Mouse (Mus musculus) hindbrain, postnatal 0 days (tissue): Measurements from ENCODE around the gene Olfr642. TPM values are rescaled to one million over a fixed set of nuclear protein-coding genes. Genes with fewer than 3 reads are reported as not detected.

ENCODE experiments used
- ATAC-seq: fragments of 200-750 bp; cut with Nextera tagmentation; 2 replicates; pipeline ENCODE4 v1.8.0; 2017; ENCODE audit warnings: mild to moderate bottlenecking, moderate TSS enrichment, moderate library complexity
- DNase-seq: peaks from one replicate; pipeline ENCODE4 v3.0.0-alpha.2; 2015; ENCODE audit warnings: low spot score
- H3K27ac ChIP-seq: fragments of 300-500 bp; sonication (generic); 2 replicates; pipeline ENCODE4 v1.5.1; 2014; ENCODE audit warnings: mild to moderate bottlenecking
- H3K27me3 ChIP-seq: fragments of 300-500 bp; sonication (generic); 2 replicates; pipeline ENCODE4 v1.6.1; 2014; ENCODE audit warnings: low read length, mixed read lengths; ENCODE audit not compliant: insufficient read depth
- H3K36me3 ChIP-seq: fragments of 300-500 bp; sonication (generic); 2 replicates; pipeline ENCODE4 v1.6.1; 2014; ENCODE audit warnings: low read length, mixed read lengths; ENCODE audit not compliant: insufficient read depth
- H3K4me1 ChIP-seq: fragments of 300-500 bp; sonication (generic); 2 replicates; pipeline ENCODE4 v1.6.1; 2014; ENCODE audit warnings: antibody characterized with exemption, low read length, mixed read lengths; ENCODE audit not compliant: insufficient read depth
- H3K4me2 ChIP-seq: fragments of 300-500 bp; sonication (generic); 2 replicates; pipeline ENCODE4 v1.6.1; 2014; ENCODE audit warnings: low read depth, mild to moderate bottlenecking, low read length, moderate library complexity, mixed read lengths
- H3K4me3 ChIP-seq: fragments of 300-500 bp; sonication (generic); 2 replicates; pipeline ENCODE4 v1.5.1; 2014; ENCODE audit warnings: low read length
- H3K9ac ChIP-seq: fragments of 300-500 bp; sonication (generic); replicated peaks from 2 replicates; pipeline ENCODE4 v1.6.1; 2014; ENCODE audit warnings: mild to moderate bottlenecking, low read length, moderate library complexity, mixed read lengths
- H3K9me3 ChIP-seq: fragments of 300-500 bp; sonication (generic); 2 replicates; pipeline ENCODE4 v1.6.1; 2016; ENCODE audit warnings: low read length, mixed read lengths
- CTCF ChIP-seq: IDR thresholded peaks from 2 replicates; pipeline ENCODE4 v1.5.1; 2016; ENCODE audit warnings: antibody characterized with exemption, control low read depth, low read depth
- WGBS: fragments of 180-500 bp; shearing (Covaris S2); extraction: QIAGEN DNeasy Blood & Tissue Kit; methylation state at CpG from one replicate; pipeline ENCODE4 v1.1.7; 2014; 5-methylcytosine and 5-hydroxymethylcytosine counted together
- polyA plus RNA-seq: library from polyadenylated mRNA; unstranded; fragments of >200 nt; fragmentation: Nextera tagmentation; extraction: Ambion mirVana; gene quantifications from 2 replicates; pipeline ENCODE4 v1.2.1, GENCODE M21; 2015
- total RNA-seq: library from RNA; depleted of rRNA; stranded (reverse); fragments of >200 nt; gene quantifications from 2 replicates; pipeline ENCODE4 v1.2.3, GENCODE M21; 2014; rRNA removed

Olfr642 gene
- total and polyA plus RNA-seq, 2 experiments from 2014 or later, result not detected

- no peak for TF ChIP-seq CTCF
- ATAC-seq (no peak), DNase-seq (no peak)
- Histone ChIP-seq H3K9me3 (no peaks in the 10 kb centered on the region), H3K4me2 (no peak overlapping the region), H3K4me3 (no peak overlapping the region), H3K9ac (no peak overlapping the region), H3K27ac (no peak overlapping the region), H3K4me1 (no peaks in the 10 kb centered on the region), H3K36me3 (no peaks in the 10 kb centered on the region), H3K27me3 (no peaks in the 10 kb centered on the region)
- WGBS, result 85% methylated on average over 3 of the region's 3 CpGs
These were observed 25.5 kb downstream of the Olfr642 start for GRCm38 (mm10) chr7:104026978-104027377.

- Histone ChIP-seq H3K9ac (no peak within 1 kb of the TSS), H3K4me1 (no peaks in the 10 kb centered on the region), H3K4me3 (no peak within 1 kb of the TSS), H3K27ac (no peak within 1 kb of the TSS), H3K36me3 (no peaks in the 10 kb centered on the region), H3K4me2 (no peak within 1 kb of the TSS), H3K9me3 (no peaks in the 10 kb centered on the region), H3K27me3 (no peaks in the 10 kb centered on the region)
- DNase-seq, result no peak
- ATAC-seq, result no peak
- 78% methylated on average over 6 of the region's 6 CpGs for WGBS
- TF ChIP-seq CTCF, result no peak
These were observed 27.0 kb downstream of the Olfr642 start, which contains the start of gene Olfr640 for GRCm38 (mm10) chr7:104025473-104025872. Gene Olfr640, minus strand, starts transcription at chr7:104025573.

GRCm38 (mm10) chr7:104021651-104022050 is 30.8 kb downstream of the Olfr642 start:
- no peaks in the 10 kb centered on the region for H3K27me3 ChIP-seq
- H3K4me1 ChIP-seq, result no peaks in the 10 kb centered on the region
- H3K27ac ChIP-seq, result no peak overlapping the region
- DNase-seq (no peak), ATAC-seq (no peak)
- H3K4me3 ChIP-seq, result no peak overlapping the region
- H3K36me3 ChIP-seq, result no peaks in the 10 kb centered on the region
- WGBS, result 91% methylated on average over 6 of the region's 6 CpGs
- no peaks in the 10 kb centered on the region for H3K9me3 ChIP-seq
- H3K9ac ChIP-seq, result no peak overlapping the region
- no peak for TF ChIP-seq CTCF
- H3K4me2 ChIP-seq, result no peak overlapping the region

GRCm38 (mm10) chr7:104018953-104019352 is 33.5 kb downstream of the Olfr642 start:
- no peaks in the 10 kb centered on the region for H3K9me3 ChIP-seq
- 88% methylated on average over 1 of the region's 1 CpGs for WGBS
- no peak overlapping the region for H3K9ac ChIP-seq
- DNase-seq (no peak), ATAC-seq (no peak)
- no peaks in the 10 kb centered on the region for H3K4me1 ChIP-seq
- H3K4me3 ChIP-seq, result no peak overlapping the region
- H3K27me3 ChIP-seq, result no peaks in the 10 kb centered on the region
- no peaks in the 10 kb centered on the region for H3K36me3 ChIP-seq
- no peak overlapping the region for H3K4me2 ChIP-seq
- H3K27ac ChIP-seq, result no peak overlapping the region
- no peak for TF ChIP-seq CTCF

- DNase-seq (no peak), ATAC-seq (no peak)
- no peaks in the 10 kb centered on the region for H3K4me1 ChIP-seq
- no peaks in the 10 kb centered on the region for H3K36me3 ChIP-seq
- H3K27ac ChIP-seq, result no peak within 1 kb of the TSS
- H3K9ac ChIP-seq, result no peak within 1 kb of the TSS
- no peak for TF ChIP-seq CTCF
- no peak within 1 kb of the TSS for H3K4me2 ChIP-seq
- H3K4me3 ChIP-seq, result no peak within 1 kb of the TSS
- H3K27me3 ChIP-seq, result no peaks in the 10 kb centered on the region
- H3K9me3 ChIP-seq, result no peaks in the 10 kb centered on the region
These were observed 35.3 kb downstream of the Olfr642 start, which contains the start of gene Olfr639 for GRCm38 (mm10) chr7:104017203-104017602. Gene Olfr639, minus strand, starts transcription at chr7:104017303.

- H3K4me1 ChIP-seq, result no peaks in the 10 kb centered on the region
These were observed 53.3 kb downstream of the Olfr642 start for GRCm38 (mm10) chr7:103999124-103999523.

GRCm38 (mm10) chr7:103998446-103998845 is 54.0 kb downstream of the Olfr642 start, which contains the start of gene Olfr638:
Gene Olfr638, plus strand, starts transcription at chr7:103998746.
- ATAC-seq, result no peak

More at GRCm38 (mm10) chr7:103999124-103999523, 53.3 kb downstream of the Olfr642 start:
- Histone ChIP-seq H3K27ac (no peak overlapping the region), H3K36me3 (no peaks in the 10 kb centered on the region), H3K9me3 (no peaks in the 10 kb centered on the region), H3K9ac (no peak overlapping the region), H3K4me2 (no peak overlapping the region), H3K27me3 (no peaks in the 10 kb centered on the region), H3K4me3 (no peak overlapping the region)
- no peak for TF ChIP-seq CTCF
- ATAC-seq (no peak), DNase-seq (no peak)

More at GRCm38 (mm10) chr7:103998446-103998845, 54.0 kb downstream of the Olfr642 start, which contains the start of gene Olfr638:
- Histone ChIP-seq H3K27me3 (no peaks in the 10 kb centered on the region), H3K27ac (no peak within 1 kb of the TSS), H3K9me3 (no peaks in the 10 kb centered on the region), H3K4me1 (no peaks in the 10 kb centered on the region), H3K4me3 (no peak within 1 kb of the TSS), H3K9ac (no peak within 1 kb of the TSS), H3K4me2 (no peak within 1 kb of the TSS), H3K36me3 (no peaks in the 10 kb centered on the region)
- TF ChIP-seq CTCF, result no peak
- no peak for DNase-seq

Other genes starting within 250 kb of the Olfr642 start
- gene Hbb-bt, start 238.7 kb downstream of the Olfr642 start, total RNA-seq, result 146 and 311 TPM in 2 replicates
- gene Hbb-bt, start 238.7 kb downstream of the Olfr642 start, polyA plus RNA-seq, result 213 and 218 TPM in 2 replicates
- 1,334 and 1,616 TPM in 2 replicates for gene Hbb-bs, start 224.6 kb downstream of the Olfr642 start, total RNA-seq
- 849 and 1,064 TPM in 2 replicates for gene Hbb-bs, start 224.6 kb downstream of the Olfr642 start, polyA plus RNA-seq
- not detected in 2 replicates for gene Hbb-bh2, start 212.1 kb downstream of the Olfr642 start, total RNA-seq
- gene Hbb-bh2, start 212.1 kb downstream of the Olfr642 start, polyA plus RNA-seq, result not detected in 2 replicates
- not detected in 2 replicates for gene Hbb-bh1, start 209.5 kb downstream of the Olfr642 start, total RNA-seq
- not detected in 2 replicates for gene Hbb-bh1, start 209.5 kb downstream of the Olfr642 start, polyA plus RNA-seq
- gene Hbb-y, start 199.4 kb downstream of the Olfr642 start, total RNA-seq, result not detected in 2 replicates
- gene Hbb-y, start 199.4 kb downstream of the Olfr642 start, polyA plus RNA-seq, result 0.30 and 1.1 TPM in 2 replicates
- gene Olfr66, start 166.4 kb downstream of the Olfr642 start, total RNA-seq, result not detected in 2 replicates
- gene Olfr66, start 166.4 kb downstream of the Olfr642 start, polyA plus RNA-seq, result not detected in 2 replicates
- not detected in 2 replicates for gene Olfr64, start 158.2 kb downstream of the Olfr642 start, total RNA-seq
- gene Olfr64, start 158.2 kb downstream of the Olfr642 start, polyA plus RNA-seq, result not detected in 2 replicates
- gene Olfr65, start 149.2 kb downstream of the Olfr642 start, total RNA-seq, result not detected in 2 replicates
- gene Olfr65, start 149.2 kb downstream of the Olfr642 start, polyA plus RNA-seq, result not detected in 2 replicates
- gene Olfr631, start 123.8 kb downstream of the Olfr642 start, total RNA-seq, result not detected in 2 replicates
- not detected in 2 replicates for gene Olfr631, start 123.8 kb downstream of the Olfr642 start, polyA plus RNA-seq
- gene Olfr632, start 118.3 kb downstream of the Olfr642 start, total RNA-seq, result not detected in 2 replicates
- not detected in 2 replicates for gene Olfr632, start 118.3 kb downstream of the Olfr642 start, polyA plus RNA-seq
- not detected in 2 replicates for gene Olfr633, start 108.2 kb downstream of the Olfr642 start, total RNA-seq
- gene Olfr633, start 108.2 kb downstream of the Olfr642 start, polyA plus RNA-seq, result not detected in 2 replicates
- gene Olfr635, start 81.5 kb downstream of the Olfr642 start, total RNA-seq, result not detected in 2 replicates
- not detected in 2 replicates for gene Olfr635, start 81.5 kb downstream of the Olfr642 start, polyA plus RNA-seq
- not detected in 2 replicates for gene Olfr638, start 53.9 kb downstream of the Olfr642 start, total RNA-seq
- gene Olfr638, start 53.9 kb downstream of the Olfr642 start, polyA plus RNA-seq, result not detected in 2 replicates
- not detected in 2 replicates for gene Olfr639, start 35.4 kb downstream of the Olfr642 start, total RNA-seq
- gene Olfr639, start 35.4 kb downstream of the Olfr642 start, polyA plus RNA-seq, result 0.03 TPM in 1 of 2 replicates, not detected in the other
- gene Olfr640, start 27.1 kb downstream of the Olfr642 start, total RNA-seq, result not detected in 2 replicates
- gene Olfr640, start 27.1 kb downstream of the Olfr642 start, polyA plus RNA-seq, result not detected in 2 replicates
- not detected in 2 replicates for gene Olfr641, start 17.2 kb downstream of the Olfr642 start, total RNA-seq
- not detected in 2 replicates for gene Olfr641, start 17.2 kb downstream of the Olfr642 start, polyA plus RNA-seq
- not detected in 2 replicates for gene 4930516K23Rik, start 8.8 kb upstream of the Olfr642 start, total RNA-seq
- gene 4930516K23Rik, start 8.8 kb upstream of the Olfr642 start, polyA plus RNA-seq, result not detected in 2 replicates
- gene Olfr644, start 19.2 kb upstream of the Olfr642 start, total RNA-seq, result not detected in 2 replicates
- not detected in 2 replicates for gene Olfr644, start 19.2 kb upstream of the Olfr642 start, polyA plus RNA-seq
- gene Olfr645, start 32.8 kb upstream of the Olfr642 start, total RNA-seq, result not detected in 2 replicates
- not detected in 2 replicates for gene Olfr645, start 32.8 kb upstream of the Olfr642 start, polyA plus RNA-seq
- not detected in 2 replicates for gene Olfr646, start 52.2 kb upstream of the Olfr642 start, total RNA-seq
- not detected in 2 replicates for gene Olfr646, start 52.2 kb upstream of the Olfr642 start, polyA plus RNA-seq
- gene Ubqln5, start 77.2 kb upstream of the Olfr642 start, total RNA-seq, result not detected in 2 replicates
- gene Ubqln5, start 77.2 kb upstream of the Olfr642 start, polyA plus RNA-seq, result not detected in 2 replicates
- not detected in 2 replicates for gene Olfr643, start 84.7 kb upstream of the Olfr642 start, total RNA-seq
- gene Olfr643, start 84.7 kb upstream of the Olfr642 start, polyA plus RNA-seq, result not detected in 2 replicates
- not detected in 2 replicates for gene Ubqln3, start 90.6 kb upstream of the Olfr642 start, total RNA-seq
- not detected in 2 replicates for gene Ubqln3, start 90.6 kb upstream of the Olfr642 start, polyA plus RNA-seq
- gene Ubqlnl, start 97.9 kb upstream of the Olfr642 start, total RNA-seq, result not detected in 2 replicates
- gene Ubqlnl, start 97.9 kb upstream of the Olfr642 start, polyA plus RNA-seq, result not detected in 2 replicates
- not detected in 2 replicates for gene Olfm5, start 112.2 kb upstream of the Olfr642 start, total RNA-seq
- gene Olfm5, start 112.2 kb upstream of the Olfr642 start, polyA plus RNA-seq, result not detected in 2 replicates
- gene Olfr648, start 130.7 kb upstream of the Olfr642 start, total RNA-seq, result not detected in 2 replicates
- gene Olfr648, start 130.7 kb upstream of the Olfr642 start, polyA plus RNA-seq, result 0.37 and 0.40 TPM in 2 replicates
- gene Olfr649, start 143.3 kb upstream of the Olfr642 start, total RNA-seq, result not detected in 2 replicates
- gene Olfr649, start 143.3 kb upstream of the Olfr642 start, polyA plus RNA-seq, result not detected in 2 replicates
- 0.29 and 0.37 TPM in 2 replicates for gene Trim6, start 166.1 kb upstream of the Olfr642 start, total RNA-seq
- 0.68 and 0.91 TPM in 2 replicates for gene Trim6, start 166.1 kb upstream of the Olfr642 start, polyA plus RNA-seq
- gene Trim34a, start 191.8 kb upstream of the Olfr642 start, total RNA-seq, result 1.3 and 1.9 TPM in 2 replicates
- gene Trim34a, start 191.8 kb upstream of the Olfr642 start, polyA plus RNA-seq, result 1.1 and 1.6 TPM in 2 replicates
- gene Trim5, start 235.4 kb upstream of the Olfr642 start, total RNA-seq, result 0.16 TPM in 1 of 2 replicates, not detected in the other
- gene Trim5, start 235.4 kb upstream of the Olfr642 start, polyA plus RNA-seq, result 0.25 and 0.47 TPM in 2 replicates